7 mouse cellular contexts compared by ENCODE assay signal in genomic region chr8:117339296-117339957, GRCm38 (mm10).
DNase-seq lines count a peak whose midpoint lies in the region; ATAC-seq lines count a peak whose summit lies in the region.

No protein-coding gene starts in this region.

- no peak for ATAC-seq in neural tube, embryonic 13.5 days (ENCODE audit: low read depth)
- ATAC-seq in neural tube, embryonic 15.5 days (ENCODE audit: low FRiP score), result no peak
- ATAC-seq in embryonic facial prominence, embryonic 12.5 days (ENCODE audit: insufficient number of reproducible peaks, insufficient read depth, low FRiP score, low TSS enrichment), result peak; percentile 58
- 0 out of 2 replicates have a peak, but pooled peaks have one; percentile 14 for ATAC-seq in kidney, embryonic 14.5 days (ENCODE audit: low FRiP score, low TSS enrichment)
- peak; percentile 52 for ATAC-seq in stomach, embryonic 15.5 days (ENCODE audit: insufficient read depth, low FRiP score, low read depth)

- H3K4me1 ChIP-seq in neural tube, embryonic 13.5 days (replicated peaks), result peaks cover 80% of the 10 kb centered on the region
- peaks cover 57% of the 10 kb centered on the region for H3K4me1 ChIP-seq in neural tube, embryonic 15.5 days
- peaks cover 34% of the 10 kb centered on the region for H3K4me1 ChIP-seq in embryonic facial prominence, embryonic 12.5 days
- peaks cover 41% of the 10 kb centered on the region for H3K4me1 ChIP-seq in kidney, embryonic 14.5 days (ENCODE audit: control insufficient read depth, insufficient read depth, low read length)
- peaks cover 58% of the 10 kb centered on the region for H3K4me1 ChIP-seq in stomach, embryonic 15.5 days

- H3K9ac ChIP-seq in neural tube, embryonic 13.5 days, result no peak overlapping the region
- no peak overlapping the region for H3K9ac ChIP-seq in neural tube, embryonic 15.5 days (replicated peaks)
- H3K9ac ChIP-seq in embryonic facial prominence, embryonic 12.5 days, result no peak overlapping the region
- peak overlapping the region; percentile 23; the same call in 1 of the 2 replicates for H3K9ac ChIP-seq in kidney, embryonic 14.5 days (ENCODE audit: low read depth, low read length)
- no peak overlapping the region for H3K9ac ChIP-seq in stomach, embryonic 15.5 days

- H3K27me3 ChIP-seq in neural tube, embryonic 13.5 days, result no peaks in the 10 kb centered on the region
- no peaks in the 10 kb centered on the region for H3K27me3 ChIP-seq in neural tube, embryonic 15.5 days (replicated peaks)
- H3K27me3 ChIP-seq in embryonic facial prominence, embryonic 12.5 days, result no peaks in the 10 kb centered on the region
- H3K27me3 ChIP-seq in kidney, embryonic 14.5 days (ENCODE audit: control insufficient read depth, insufficient read depth, low read length), result no peaks in the 10 kb centered on the region
- H3K27me3 ChIP-seq in stomach, embryonic 15.5 days (replicated peaks), result no peaks in the 10 kb centered on the region

- WGBS in neural tube, embryonic 13.5 days, result 43% methylated on average over 19 of the region's 19 CpGs
- WGBS in neural tube, embryonic 15.5 days, result 43% methylated on average over 19 of the region's 19 CpGs
- WGBS in embryonic facial prominence, embryonic 12.5 days, result 29% methylated on average over 19 of the region's 19 CpGs
- 10% methylated on average over 19 of the region's 19 CpGs for WGBS in kidney, embryonic 14.5 days
- WGBS in stomach, embryonic 15.5 days, result 19% methylated on average over 19 of the region's 19 CpGs

- no peaks in the 10 kb centered on the region for H3K9me3 ChIP-seq in neural tube, embryonic 13.5 days
- H3K9me3 ChIP-seq in neural tube, embryonic 15.5 days (replicated peaks), result no peaks in the 10 kb centered on the region
- H3K9me3 ChIP-seq in embryonic facial prominence, embryonic 12.5 days, result no peaks in the 10 kb centered on the region
- no peaks in the 10 kb centered on the region for H3K9me3 ChIP-seq in kidney, embryonic 14.5 days (ENCODE audit: control insufficient read depth, low read length)
- H3K9me3 ChIP-seq in stomach, embryonic 15.5 days, result no peaks in the 10 kb centered on the region

- H3K4me2 ChIP-seq in neural tube, embryonic 13.5 days, result 0 out of 2 replicates have a peak overlapping the region, but pooled peaks have one; percentile 0
- H3K4me2 ChIP-seq in neural tube, embryonic 15.5 days, result no peak overlapping the region; the same call in 1 of the 2 replicates
- 0 out of 2 replicates have a peak overlapping the region, but pooled peaks have one; percentile 19 for H3K4me2 ChIP-seq in embryonic facial prominence, embryonic 12.5 days (replicated peaks)
- peak overlapping the region; percentile 17; the same call in 1 of the 2 replicates for H3K4me2 ChIP-seq in kidney, embryonic 14.5 days (replicated peaks; ENCODE audit: low read depth, low read length)
- peak overlapping the region; percentile 11; the same call in 1 of the 2 replicates for H3K4me2 ChIP-seq in stomach, embryonic 15.5 days

- no peaks in the 10 kb centered on the region for H3K36me3 ChIP-seq in neural tube, embryonic 13.5 days
- no peaks in the 10 kb centered on the region for H3K36me3 ChIP-seq in neural tube, embryonic 15.5 days
- no peaks in the 10 kb centered on the region for H3K36me3 ChIP-seq in embryonic facial prominence, embryonic 12.5 days
- no peaks in the 10 kb centered on the region for H3K36me3 ChIP-seq in kidney, embryonic 14.5 days (ENCODE audit: control insufficient read depth, insufficient read depth, low read length)
- no peaks in the 10 kb centered on the region for H3K36me3 ChIP-seq in stomach, embryonic 15.5 days

- H3K27ac ChIP-seq in neural tube, embryonic 13.5 days (replicated peaks), result 0 out of 2 replicates have a peak overlapping the region, but pooled peaks have one; percentile 3
- H3K27ac ChIP-seq in neural tube, embryonic 15.5 days (replicated peaks), result no peak overlapping the region
- peak overlapping the region; percentile 54 for H3K27ac ChIP-seq in embryonic facial prominence, embryonic 12.5 days
- 0 out of 2 replicates have a peak overlapping the region, but pooled peaks have one; percentile 30 for H3K27ac ChIP-seq in kidney, embryonic 14.5 days (ENCODE audit: low read depth, low read length)
- H3K27ac ChIP-seq in stomach, embryonic 15.5 days, result peak overlapping the region; percentile 85

- no peak for DNase-seq in frontal cortex, adult 2 months (ENCODE audit: extremely low spot score in 1 of 2, low spot score in 1 of 2)
- DNase-seq in layer of hippocampus, adult 8-10 months (ENCODE audit: low spot score in 2 of 2), result no peak

- no peak overlapping the region for H3K4me3 ChIP-seq in neural tube, embryonic 13.5 days
- no peak overlapping the region for H3K4me3 ChIP-seq in neural tube, embryonic 15.5 days (replicated peaks)
- no peak overlapping the region for H3K4me3 ChIP-seq in embryonic facial prominence, embryonic 12.5 days
- H3K4me3 ChIP-seq in kidney, embryonic 14.5 days (ENCODE audit: low read length), result no peak overlapping the region
- H3K4me3 ChIP-seq in stomach, embryonic 15.5 days (replicated peaks), result no peak overlapping the region

Comparison
In these comparisons a context has a peak if more than half of its experiments do, and no peak if none do; other contexts are left out.
1. ATAC-seq: peak in embryonic facial prominence, embryonic 12.5 days (single experiment), kidney, embryonic 14.5 days (single experiment) and stomach, embryonic 15.5 days (single experiment); none in neural tube, embryonic 13.5 days (single experiment) and neural tube, embryonic 15.5 days (single experiment).